ENCODE assay signal across 14 mouse cellular contexts in genomic region chr14:26379071-26379470, GRCm38 (mm10).
DNase-seq lines count a peak whose midpoint lies in the region; ATAC-seq lines count a peak whose summit lies in the region.
"Had no signal": no experiment of that assay in that cellular context is flagged by ENCODE, and none has a peak within 500 bp of the region (broad histone marks: within the 10 kb centered on the region; RNA-seq: fewer than 3 reads in every experiment).

No protein-coding gene starts in this region.

- WGBS in hindbrain, embryonic 11.5 days, result 28% methylated on average over 3 of the region's 3 CpGs
- 37% methylated on average over 3 of the region's 3 CpGs for WGBS in hindbrain, embryonic 14.5 days

- H3K36me3 ChIP-seq in hindbrain, embryonic 11.5 days (ENCODE audit: control insufficient read depth, insufficient read depth, low read length), result no peaks in the 10 kb centered on the region
- no peaks in the 10 kb centered on the region for H3K36me3 ChIP-seq in hindbrain, embryonic 14.5 days (replicated peaks; ENCODE audit: control insufficient read depth, insufficient read depth)

- no peak overlapping the region for H3K27ac ChIP-seq in hindbrain, embryonic 11.5 days (ENCODE audit: low read depth, low read length)
- no peak overlapping the region for H3K27ac ChIP-seq in hindbrain, embryonic 14.5 days
- H3K27ac ChIP-seq: macrophage had no signal

- H3K27me3 ChIP-seq in hindbrain, embryonic 11.5 days (ENCODE audit: control insufficient read depth, insufficient read depth, low read length), result no peaks in the 10 kb centered on the region
- H3K27me3 ChIP-seq in hindbrain, embryonic 14.5 days (ENCODE audit: control insufficient read depth, insufficient read depth, low read length), result no peaks in the 10 kb centered on the region

- no peaks in the 10 kb centered on the region for H3K9me3 ChIP-seq in hindbrain, embryonic 11.5 days (ENCODE audit: control insufficient read depth, low read length)
- no peaks in the 10 kb centered on the region for H3K9me3 ChIP-seq in hindbrain, embryonic 14.5 days (ENCODE audit: control insufficient read depth, low read length)

- no peak overlapping the region for H3K4me2 ChIP-seq in hindbrain, embryonic 11.5 days (replicated peaks; ENCODE audit: low read depth, low read length)
- no peak overlapping the region for H3K4me2 ChIP-seq in hindbrain, embryonic 14.5 days (replicated peaks)
- H3K4me2 ChIP-seq: heart, embryonic 11.5 days had no signal

- no peak overlapping the region for H3K4me3 ChIP-seq in hindbrain, embryonic 11.5 days (ENCODE audit: low read depth, low read length)
- H3K4me3 ChIP-seq in hindbrain, embryonic 14.5 days (replicated peaks; ENCODE audit: low read length), result no peak overlapping the region

- H3K4me1 ChIP-seq in hindbrain, embryonic 11.5 days (replicated peaks; ENCODE audit: control insufficient read depth, insufficient read depth, low read length), result no peaks in the 10 kb centered on the region
- no peaks in the 10 kb centered on the region for H3K4me1 ChIP-seq in hindbrain, embryonic 14.5 days (replicated peaks; ENCODE audit: control insufficient read depth, insufficient read depth, low read length)

- peak; percentile 39 for DNase-seq in hindbrain, embryonic 11.5 days (ENCODE audit: low spot score)
- DNase-seq in hindbrain, embryonic 14.5 days (ENCODE audit: low spot score), result no peak
- peak; percentile 31 for DNase-seq in NIH3T3 (ENCODE audit: low read depth)
- peak; percentile 7 for DNase-seq in embryo, embryonic 9.5 days (ENCODE audit: extremely low spot score)
- DNase-seq in retina, postnatal 1 day, result peak; percentile 65
- DNase-seq in heart, postnatal 4 days, result no peak
- DNase-seq in MN1 (ENCODE audit: low spot score), result no peak
- no peak for DNase-seq in thymus, postnatal 4 days
- DNase-seq: adrenal gland, postnatal 36 days; kidney, adult 11 months; kidney, postnatal 25 days; right cerebral cortex, postnatal 25 days had no signal

- ATAC-seq in hindbrain, embryonic 11.5 days (ENCODE audit: low FRiP score), result no peak
- ATAC-seq in hindbrain, embryonic 14.5 days (ENCODE audit: low FRiP score), result no peak

- no peak overlapping the region for H3K9ac ChIP-seq in hindbrain, embryonic 11.5 days (ENCODE audit: low read depth, low read length)
- H3K9ac ChIP-seq in hindbrain, embryonic 14.5 days, result no peak overlapping the region

Comparison
In these comparisons a context has a peak if more than half of its experiments do, and no peak if none do; other contexts are left out.
1. DNase-seq: peak in hindbrain, embryonic 11.5 days (single experiment), NIH3T3 (single experiment), embryo, embryonic 9.5 days (single experiment) and retina, postnatal 1 day (single experiment); none in hindbrain, embryonic 14.5 days (single experiment), heart, postnatal 4 days (single experiment), MN1 (single experiment) and thymus, postnatal 4 days (single experiment).